Mouse (Mus musculus) cerebellum, adult 11-12 months (tissue): ENCODE results near the gene Marf1.
"Not testable (repeated sequence)": the region's sequence is repeated elsewhere in the genome, so short reads cannot be mapped to it uniquely, and the experiment has no call there.

Experiments used
- DNase-seq: peaks from one replicate; pipeline ENCODE4 v3.0.0; 2022

Marf1 gene

DNA sequence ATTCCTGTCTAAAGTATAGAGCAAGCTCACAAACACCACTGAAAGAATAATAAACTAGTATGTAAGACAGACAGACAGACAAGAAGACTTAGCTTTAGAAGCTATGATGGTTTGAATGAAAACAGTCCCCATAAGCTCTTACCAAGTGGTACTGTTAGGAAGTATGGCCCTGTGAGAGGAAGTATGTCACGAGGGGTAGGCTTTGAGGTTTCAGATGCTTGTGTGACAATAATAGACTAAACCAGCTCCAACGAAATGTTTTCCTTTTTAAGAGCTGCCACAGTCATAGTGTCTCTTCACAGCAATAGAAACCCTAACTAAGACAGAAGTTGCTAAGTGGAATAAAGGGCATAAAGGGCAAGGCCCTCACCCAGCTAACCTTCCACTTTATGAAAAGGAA, 28.1 kb downstream of the Marf1 start:
- no peak for DNase-seq

GRCm38 (mm10) chr16:14131838-14132237, 31.3 kb downstream of the Marf1 start:
- no peak for DNase-seq

- no peak for DNase-seq
Observed at GRCm38 (mm10) chr16:14131376-14131775, 31.8 kb downstream of the Marf1 start.

DNA sequence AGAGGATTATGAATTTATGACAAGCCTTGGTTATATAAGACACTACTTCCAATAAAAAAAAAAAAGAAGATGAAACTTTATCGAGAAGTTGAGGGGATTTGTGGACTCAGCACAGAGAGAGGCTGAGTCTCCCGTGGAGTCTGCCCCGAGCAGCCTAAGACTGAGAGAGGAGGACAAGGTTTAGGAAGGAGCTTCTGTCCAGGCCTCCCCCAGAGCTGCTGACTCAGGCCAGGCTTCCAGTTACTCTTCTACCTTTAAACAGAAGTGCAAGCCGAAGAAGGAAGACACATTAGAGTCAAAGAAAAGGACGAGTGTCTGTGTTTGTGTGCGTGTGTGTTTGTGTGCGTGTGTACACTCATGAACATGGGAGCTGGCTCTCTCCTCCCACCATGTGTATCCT, 32.4 kb downstream of the Marf1 start:
- no peak for DNase-seq

DNA sequence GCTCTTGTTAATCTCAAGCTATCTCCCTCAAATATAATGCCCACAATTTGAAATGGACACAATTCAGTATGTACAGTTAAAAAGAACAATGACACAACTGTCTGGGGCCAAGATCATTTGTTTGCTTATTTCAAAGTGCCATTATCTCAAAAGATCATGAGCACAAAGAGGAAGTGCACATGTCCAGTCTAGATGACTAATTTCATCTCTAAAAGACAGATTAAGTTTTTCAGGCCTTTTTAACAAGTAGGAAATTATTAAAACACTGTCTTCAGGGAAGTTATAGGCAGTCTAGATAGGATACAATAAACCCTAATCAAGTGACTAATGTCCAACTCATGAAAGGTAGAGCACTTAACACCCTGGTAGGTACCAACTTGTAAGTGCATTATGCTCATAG, 34.2 kb downstream of the Marf1 start:
- no peak for DNase-seq

DNA sequence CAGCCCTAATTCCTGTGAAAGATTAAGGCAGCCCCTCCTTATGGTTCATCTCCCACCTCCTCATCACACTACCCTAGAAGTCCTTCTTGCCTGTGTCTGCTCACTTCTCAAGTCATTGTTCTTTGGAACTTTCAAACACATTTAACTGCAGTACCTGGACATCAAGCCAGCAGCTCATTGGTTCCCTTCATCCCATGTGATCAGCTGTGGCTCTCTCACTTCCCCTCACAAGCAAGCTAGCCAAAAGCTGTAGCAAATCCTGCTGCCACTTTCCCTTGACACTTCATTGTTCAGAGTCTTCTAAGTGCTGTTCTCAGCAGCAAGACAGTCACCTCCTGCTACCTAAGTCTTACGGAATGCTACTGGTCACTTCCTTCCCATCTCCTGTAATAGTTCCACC, 37.9 kb downstream of the Marf1 start:
- DNase-seq: no peak

DNA sequence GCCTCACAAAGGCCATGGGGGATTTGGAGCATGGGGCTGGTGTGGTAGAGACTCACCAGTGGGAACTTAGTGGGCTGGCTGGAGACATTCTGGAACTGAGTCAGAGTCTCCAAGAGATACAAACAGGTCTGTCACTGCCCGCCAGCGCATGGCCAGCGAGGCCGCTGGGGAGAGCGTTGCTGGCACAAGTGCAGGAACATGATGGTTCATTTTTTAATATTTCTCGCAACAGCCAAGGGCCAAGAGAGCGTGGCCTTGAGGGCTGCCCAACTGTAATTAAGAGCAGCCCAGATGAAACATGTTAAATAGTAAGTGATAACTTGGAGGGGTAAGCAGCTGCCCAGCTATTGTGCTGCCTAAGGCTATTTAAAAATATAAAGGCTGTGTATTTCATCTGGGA, 38.4 kb downstream of the Marf1 start:
- no peak for DNase-seq

- no peak for DNase-seq
Observed at GRCm38 (mm10) chr16:14123901-14124300, 39.2 kb downstream of the Marf1 start.

DNA sequence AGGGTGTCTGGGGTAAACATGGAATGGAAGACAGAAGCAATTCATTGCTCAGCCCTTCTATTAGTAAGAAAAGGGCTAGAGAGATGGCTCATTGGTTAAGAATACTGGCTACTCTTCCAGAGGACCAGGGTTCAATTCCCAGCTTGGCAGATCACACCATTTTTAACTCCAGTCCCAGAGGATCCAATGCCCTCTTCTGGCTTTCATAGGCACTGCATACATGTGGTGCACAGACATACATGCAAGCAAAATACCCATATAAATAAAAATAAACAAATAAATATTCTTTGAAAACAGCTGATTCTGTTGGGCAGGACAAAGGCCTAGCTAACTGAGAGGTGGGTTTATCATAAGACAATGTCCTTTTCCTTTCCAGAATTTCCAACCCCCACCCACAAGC, 40.6 kb downstream of the Marf1 start:
- no peak for DNase-seq

GRCm38 (mm10) chr16:14121563-14121962, 41.6 kb downstream of the Marf1 start:
- no peak for DNase-seq

DNA sequence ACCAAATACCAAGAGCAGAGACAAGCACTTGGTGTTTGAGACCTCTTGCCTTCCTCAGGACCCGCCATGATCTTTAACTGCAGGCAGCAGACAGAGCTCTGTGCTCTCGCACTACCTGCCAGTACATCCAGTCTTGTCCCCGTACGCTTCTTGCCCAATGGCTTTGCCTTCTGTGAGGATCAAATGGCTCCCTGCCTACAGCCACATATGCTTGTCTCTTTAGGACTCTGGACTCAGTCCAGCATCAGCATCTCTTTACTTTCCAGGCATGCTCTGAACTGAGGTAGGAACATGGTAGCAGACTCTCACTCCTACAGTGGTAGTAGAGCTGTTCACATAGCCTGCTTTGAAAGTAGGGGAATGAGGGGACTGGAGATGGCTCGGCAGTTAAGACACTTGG, 42.2 kb downstream of the Marf1 start:
- DNase-seq: peak; percentile 86

GRCm38 (mm10) chr16:14117299-14117698, 45.9 kb downstream of the Marf1 start:
- no peak for DNase-seq

DNA sequence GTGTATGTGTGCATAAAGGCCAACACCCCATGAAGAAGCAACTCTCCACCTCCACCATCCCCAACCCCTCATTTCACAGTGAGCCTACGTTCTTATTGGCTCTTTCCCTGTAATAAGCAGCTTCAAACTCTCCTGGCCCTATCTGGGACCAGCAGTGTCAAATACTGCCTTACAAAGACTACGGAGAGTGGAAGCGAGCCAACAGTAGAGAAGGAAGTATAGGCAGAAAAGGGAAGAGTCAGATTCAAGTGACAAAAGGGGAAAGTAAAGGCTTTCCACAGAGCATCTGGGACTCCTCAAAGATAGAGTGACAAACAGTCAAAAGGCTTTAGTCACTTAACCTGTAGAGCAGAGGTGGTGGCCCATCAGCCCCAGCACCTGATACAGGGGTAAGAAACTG, 50.4 kb downstream of the Marf1 start:
- DNase-seq: no peak

GRCm38 (mm10) chr16:14112133-14112532, 51.0 kb downstream of the Marf1 start:
- DNase-seq: no peak

GRCm38 (mm10) chr16:14110922-14111321, 52.2 kb downstream of the Marf1 start:
- no peak for DNase-seq

- no peak for DNase-seq
Observed at GRCm38 (mm10) chr16:14109651-14110230, 53.4 kb downstream of the Marf1 start.

DNA sequence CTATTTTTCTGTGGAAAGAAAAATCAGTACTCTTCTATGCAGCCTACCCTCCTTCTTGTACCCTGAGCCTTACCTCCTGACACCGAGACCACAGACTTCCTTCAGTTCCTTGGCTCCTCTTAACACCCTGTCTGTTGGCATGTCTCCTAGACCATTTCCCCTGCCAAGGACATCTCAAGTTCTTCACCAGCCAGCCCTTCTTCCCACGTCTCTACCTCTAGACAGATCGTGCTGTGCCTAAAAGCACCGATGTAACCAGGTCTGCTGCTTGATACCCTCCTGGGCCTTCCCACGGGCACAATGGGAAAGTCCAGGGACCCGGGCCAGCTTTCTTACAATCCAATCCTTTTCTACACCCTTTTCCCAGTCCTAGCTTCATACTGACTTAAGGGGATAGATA, 57.3 kb downstream of the Marf1 start:
- DNase-seq: no peak

GRCm38 (mm10) chr16:14091771-14092170, 71.4 kb downstream of the Marf1 start:
- DNase-seq: no peak

DNA sequence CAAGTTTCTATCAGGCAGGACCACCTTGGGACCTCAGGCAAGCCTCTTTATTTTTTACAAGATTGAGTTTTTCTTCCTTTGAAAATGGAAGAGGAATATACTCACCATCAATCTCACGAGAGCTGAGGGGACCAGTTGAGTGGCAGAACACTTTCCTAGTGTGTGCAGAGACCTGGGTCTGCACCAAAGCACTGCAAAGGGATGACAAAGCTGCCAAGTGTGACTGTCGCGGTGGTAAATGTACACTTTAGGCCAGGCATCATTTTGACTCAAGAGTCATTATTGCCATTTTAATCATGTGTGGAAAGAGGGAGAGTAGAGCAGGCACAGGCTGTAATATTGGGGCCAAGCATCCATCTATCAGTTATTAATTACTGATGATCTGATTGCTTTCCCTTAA, 73.9 kb downstream of the Marf1 start:
- DNase-seq: no peak

DNA sequence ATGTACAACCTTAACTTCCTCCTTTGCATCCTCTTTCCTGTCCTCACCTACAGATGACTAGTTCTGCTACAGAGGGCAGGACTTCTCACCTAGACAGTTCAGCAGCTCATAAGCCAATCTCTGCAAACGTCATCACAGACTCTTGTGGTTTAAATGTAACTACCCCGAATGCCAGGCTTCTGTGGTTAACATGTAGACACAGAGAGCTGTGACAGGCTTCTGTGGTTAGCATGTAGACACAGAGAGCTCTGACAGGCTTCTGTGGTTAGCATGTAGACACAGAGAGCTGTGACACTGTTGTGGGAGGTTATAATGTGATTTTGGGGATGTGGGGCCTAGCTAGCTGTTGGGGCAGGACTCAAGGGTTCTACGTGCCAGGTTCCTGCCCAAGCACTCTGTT, 74.9 kb downstream of the Marf1 start:
- no peak for DNase-seq

DNA sequence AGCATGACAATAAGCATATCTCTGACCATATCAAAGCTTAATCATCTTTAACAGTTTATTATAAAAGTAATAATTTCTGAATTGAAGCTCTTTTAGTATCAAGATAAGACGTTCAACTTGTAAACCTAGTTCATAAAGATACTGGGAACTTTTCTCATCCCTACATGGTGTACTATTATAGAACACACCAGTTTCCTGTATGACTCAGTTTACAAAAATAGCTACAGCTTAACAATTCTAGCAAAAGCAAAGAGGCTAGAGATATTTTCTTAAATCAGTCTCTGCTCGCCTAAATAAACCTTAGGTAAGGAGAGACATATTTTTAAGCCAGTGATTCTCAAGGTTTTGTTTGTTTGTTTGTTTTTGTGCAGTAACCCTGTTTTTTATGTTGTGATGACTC, 80.2 kb downstream of the Marf1 start:
- DNase-seq: no peak

DNA sequence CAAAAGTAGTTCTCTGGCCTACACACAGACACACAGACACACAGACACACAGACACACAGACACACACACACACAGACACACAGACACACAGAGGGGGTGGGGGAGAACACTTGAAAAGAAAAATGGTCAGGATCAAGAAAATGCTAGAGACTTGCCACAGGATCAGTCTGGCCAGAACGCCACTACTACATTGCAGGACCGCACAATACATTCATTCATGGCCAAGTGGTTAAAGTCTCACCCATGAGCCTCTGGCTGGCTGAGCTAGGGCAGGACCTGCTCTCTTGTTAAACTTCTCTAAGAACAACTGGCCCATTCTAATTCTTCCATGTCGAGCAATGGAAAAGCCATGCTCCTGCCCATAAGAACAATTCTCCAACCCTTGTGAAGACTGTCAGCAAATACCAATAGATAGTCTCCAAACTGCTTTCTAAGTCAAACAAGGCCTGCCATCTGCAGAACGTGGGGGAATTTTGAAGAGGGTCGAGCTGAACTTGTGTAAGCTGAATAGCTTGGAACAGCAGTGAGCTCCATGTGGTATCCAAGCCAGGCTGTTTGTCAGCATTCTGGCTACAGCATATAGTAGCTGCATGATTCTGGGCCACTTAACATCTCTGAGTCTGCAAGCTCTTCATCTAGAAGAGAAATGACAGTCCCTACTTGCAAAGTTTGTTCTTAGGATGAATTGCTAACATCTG, 92.5 kb downstream of the Marf1 start:
- DNase-seq: no peak

DNA sequence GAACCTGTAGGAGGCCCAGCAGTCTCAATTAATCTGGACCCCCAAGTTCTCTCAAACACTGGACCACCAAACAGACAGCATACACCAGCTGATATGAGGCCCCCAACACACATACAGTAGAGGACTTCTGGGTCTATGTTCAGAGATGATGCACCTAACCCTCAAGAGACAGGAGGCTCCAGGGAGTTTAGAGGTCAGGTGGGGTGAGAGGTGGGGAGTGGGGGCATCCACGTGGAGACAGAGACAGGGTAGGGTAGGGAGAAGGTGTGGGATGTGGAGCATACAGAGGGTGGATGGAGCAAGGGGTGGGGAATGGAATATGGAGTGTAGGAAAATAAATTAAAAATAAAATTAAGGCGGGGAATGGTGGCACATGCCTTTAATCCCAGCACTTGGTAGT, 94.5 kb downstream of the Marf1 start:
- DNase-seq: not testable (repeated sequence)

GRCm38 (mm10) chr16:14066571-14066970, 96.6 kb downstream of the Marf1 start:
- not testable (repeated sequence) for DNase-seq

DNA sequence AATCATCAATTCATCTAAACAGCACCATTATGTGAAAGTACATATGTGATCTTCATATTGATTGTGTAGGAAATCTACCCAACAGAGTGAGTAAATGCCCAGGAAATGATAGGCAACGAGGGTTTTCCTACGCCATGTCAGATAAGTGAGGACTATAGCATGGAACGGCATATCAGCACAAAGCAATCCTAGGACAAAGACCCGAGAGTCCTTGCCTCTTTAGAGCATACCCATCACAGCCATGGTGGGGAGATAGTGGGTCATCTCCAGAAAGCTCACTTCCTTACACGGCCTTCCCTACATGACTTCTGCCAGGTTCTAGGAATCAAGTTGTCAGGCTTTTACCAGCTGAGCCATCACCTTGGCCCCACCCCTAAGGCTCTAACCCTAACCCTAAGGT, 103.3 kb downstream of the Marf1 start:
- DNase-seq: no peak
